Mouse (Mus musculus): ENCODE measurements around the gene Adarb2.

DNA sequence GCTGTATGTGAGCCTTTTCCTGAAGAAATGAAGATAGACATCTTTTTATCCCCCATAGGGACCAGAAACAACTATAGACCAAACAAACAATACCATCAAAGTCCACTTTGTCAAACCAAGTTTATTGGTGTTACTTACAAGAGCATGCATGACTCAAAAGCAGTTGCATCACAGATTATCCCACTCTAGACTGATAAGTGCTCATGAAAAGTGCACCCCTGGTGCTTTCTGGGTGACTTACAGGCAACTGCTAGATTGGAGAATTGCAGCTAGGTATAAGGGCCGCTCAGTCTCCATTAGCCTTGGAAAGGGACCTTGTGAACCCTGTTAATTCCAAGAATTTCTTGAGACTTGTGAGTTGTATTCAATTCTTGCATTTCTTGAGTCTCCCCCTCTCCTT is 429.0 kb downstream of the Adarb2 start:
- TF ChIP-seq GATA1 (IDR thresholded peaks at IDR 0.05; ENCODE audit: low read length): no peak
- TF ChIP-seq TAL1 (IDR thresholded peaks at IDR 0.05; ENCODE audit: low read length): no peak
